Mouse (Mus musculus) forebrain, postnatal 0 days (tissue): ENCODE data around the gene Rgs3. TPM values are rescaled to one million over a fixed set of nuclear protein-coding genes. Genes with fewer than 3 reads are reported as not detected.
A peak's percentile ranks its signal among the peaks of the same experiment; 100 is the strongest.

Source experiments
- ATAC-seq: fragments of 200-750 bp; cut with Nextera tagmentation; 2 replicates; pipeline ENCODE4 v1.8.0; 2017; ENCODE audit warnings: mild to moderate bottlenecking, moderate library complexity
- DNase-seq: peaks from one replicate; pipeline ENCODE4 v3.0.0-alpha.2; 2015
- H3K27ac ChIP-seq: fragments of 300-500 bp; sonication (generic); 2 replicates; pipeline ENCODE4 v1.5.1; 2014; ENCODE audit warnings: low read depth, mild to moderate bottlenecking, antibody characterized with exemption, low read length, moderate library complexity, mixed read lengths
- H3K27me3 ChIP-seq: fragments of 300-500 bp; sonication (generic); 2 replicates; pipeline ENCODE4 v1.6.1; 2014; ENCODE audit warnings: mild to moderate bottlenecking, low read length, mixed read lengths; ENCODE audit not compliant: insufficient read depth
- H3K36me3 ChIP-seq: fragments of 300-500 bp; sonication (generic); 2 replicates; pipeline ENCODE4 v1.6.1; 2014; ENCODE audit warnings: mild to moderate bottlenecking, moderate library complexity; ENCODE audit not compliant: insufficient read depth
- H3K4me1 ChIP-seq: fragments of 300-500 bp; sonication (generic); 2 replicates; pipeline ENCODE4 v1.6.1; 2014; ENCODE audit warnings: antibody characterized with exemption; ENCODE audit not compliant: insufficient read depth
- H3K4me2 ChIP-seq: fragments of 300-500 bp; sonication (generic); 2 replicates; pipeline ENCODE4 v1.6.1; 2014; ENCODE audit warnings: low read depth, mild to moderate bottlenecking, moderate library complexity
- H3K4me3 ChIP-seq: fragments of 300-500 bp; sonication (generic); 2 replicates; pipeline ENCODE4 v1.5.1; 2014; ENCODE audit warnings: low read depth, low read length, mixed read lengths
- H3K9ac ChIP-seq: fragments of 300-500 bp; sonication (generic); 2 replicates; pipeline ENCODE4 v1.6.1; 2014; ENCODE audit warnings: mild to moderate bottlenecking
- H3K9me3 ChIP-seq: fragments of 300-500 bp; sonication (generic); 2 replicates; pipeline ENCODE4 v1.6.1; 2016; ENCODE audit warnings: low read length
- CTCF ChIP-seq: sonication (generic); IDR thresholded peaks from 2 replicates; pipeline ENCODE4 v1.5.1; 2016; ENCODE audit warnings: antibody characterized with exemption, control low read depth, low read depth
- WGBS: fragments of 180-500 bp; shearing (Covaris S2); extraction: QIAGEN DNeasy Blood & Tissue Kit; methylation state at CpG from one replicate; pipeline ENCODE4 v1.1.7; 2014; 5-methylcytosine and 5-hydroxymethylcytosine counted together
- polyA plus RNA-seq: library from polyadenylated mRNA; unstranded; fragments of >200 nt; fragmentation: Nextera tagmentation; extraction: Ambion mirVana; gene quantifications from 2 replicates; pipeline ENCODE4 v1.2.1, GENCODE M21; 2015
- total RNA-seq: library from RNA; depleted of rRNA; stranded (reverse); fragments of >200 nt; gene quantifications from 2 replicates; pipeline ENCODE4 v1.2.3, GENCODE M21; 2014

The Rgs3 gene
- total and polyA plus RNA-seq, 2 experiments from 2014 or later = 47.3 to 63.5 TPM

DNA sequence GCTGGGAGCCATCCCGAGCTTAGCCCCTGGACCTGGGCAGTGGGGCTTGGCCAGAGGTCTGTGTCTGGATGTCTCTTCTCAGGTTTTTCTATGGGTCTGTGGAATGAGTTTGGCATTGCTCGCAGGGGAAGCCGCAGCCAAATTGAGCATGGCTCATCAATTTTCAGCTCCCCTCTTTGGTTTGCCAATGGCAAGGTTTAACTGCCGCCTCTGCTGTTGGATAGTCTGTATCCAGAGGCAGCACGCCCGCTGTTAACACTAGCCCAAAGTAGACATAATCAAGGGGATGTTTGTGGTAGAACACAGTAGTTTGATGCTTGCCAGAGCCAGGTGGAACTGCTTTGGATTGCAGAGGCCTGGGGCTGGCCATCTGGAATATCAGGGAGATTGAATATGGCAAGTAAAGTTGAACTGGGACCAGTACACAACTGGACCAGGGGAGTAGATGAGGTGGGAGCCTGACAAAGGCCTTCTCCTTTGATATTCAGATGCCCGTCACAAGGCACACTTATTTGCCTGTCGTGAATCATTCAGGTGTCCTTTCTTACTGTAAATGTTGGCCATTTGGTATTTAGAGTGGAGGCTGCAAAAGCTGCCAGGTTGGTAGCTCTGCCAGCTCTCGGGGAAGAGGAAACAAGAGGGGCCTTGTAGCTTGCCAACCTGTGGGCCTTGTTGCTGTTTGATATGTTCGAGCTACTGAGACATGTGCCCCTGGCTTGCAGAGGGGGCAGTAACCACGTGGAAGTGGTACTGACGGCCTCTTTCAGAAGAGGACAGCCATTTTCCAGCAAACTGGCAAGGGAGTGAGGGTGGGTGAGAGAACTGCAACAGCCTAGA is 93.5 kb downstream of the Rgs3 start:
- no peak overlapping the region for H3K4me2 ChIP-seq
- peaks cover 3% of the 10 kb centered on the region; the same call in 1 of the 2 replicates for H3K4me1 ChIP-seq
- DNase-seq (peak; percentile 26), ATAC-seq (peak; percentile 64)
- no peaks in the 10 kb centered on the region for H3K36me3 ChIP-seq
- no peaks in the 10 kb centered on the region for H3K9me3 ChIP-seq
- WGBS = 59% methylated on average over 12 of the region's 12 CpGs
- H3K27me3 ChIP-seq = no peaks in the 10 kb centered on the region
- no peak overlapping the region for H3K9ac ChIP-seq
- no peak overlapping the region for H3K4me3 ChIP-seq
- H3K27ac ChIP-seq = no peak overlapping the region
- TF ChIP-seq CTCF = no peak

DNA sequence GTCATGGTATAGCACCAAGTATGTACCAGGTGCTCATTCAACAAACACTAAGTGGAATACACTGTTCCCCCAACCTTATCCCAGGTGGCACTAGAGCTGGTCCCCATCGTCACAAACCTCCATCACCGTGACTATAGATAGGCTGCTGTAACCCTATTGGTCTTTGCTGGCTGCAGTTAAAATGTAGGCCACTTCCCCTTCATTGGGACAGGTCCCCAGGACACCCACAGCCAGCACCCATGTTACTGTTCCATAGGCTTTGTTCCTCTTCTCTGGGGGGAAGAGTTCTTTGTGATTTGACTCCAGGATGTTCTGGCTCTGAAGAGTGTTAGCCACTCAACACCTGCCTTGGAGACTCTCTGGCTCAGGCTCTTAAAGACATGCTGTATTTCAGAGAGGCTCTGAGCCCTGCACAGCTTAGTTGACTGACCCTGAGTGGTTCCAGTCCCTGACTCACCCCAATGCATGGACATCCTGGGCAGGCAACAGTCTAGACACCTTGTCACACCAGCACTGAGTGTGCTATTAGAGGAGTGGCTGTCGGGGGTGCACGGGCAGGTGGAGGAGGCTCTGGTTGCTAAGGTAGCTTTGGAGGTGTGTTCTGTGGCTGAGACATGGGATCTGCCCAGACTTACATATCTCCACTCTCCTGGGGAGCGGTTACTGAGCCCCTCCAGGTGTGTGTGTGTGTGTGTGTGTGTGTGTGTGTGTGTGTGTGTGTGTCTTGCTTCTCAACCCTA is 94.4 kb downstream of the Rgs3 start:
- Histone ChIP-seq H3K4me2 (no peak overlapping the region), H3K4me3 (no peak overlapping the region), H3K9me3 (no peaks in the 10 kb centered on the region), H3K36me3 (no peaks in the 10 kb centered on the region), H3K9ac (no peak overlapping the region), H3K4me1 (peaks cover 3% of the 10 kb centered on the region; the same call in 1 of the 2 replicates), H3K27me3 (no peaks in the 10 kb centered on the region), H3K27ac (no peak overlapping the region)
- 94% methylated on average over 5 of the region's 5 CpGs for WGBS
- DNase-seq = no peak
- ATAC-seq = no peak
- TF ChIP-seq CTCF = no peak

- no peak for TF ChIP-seq CTCF
- Histone ChIP-seq H3K27me3 (no peaks in the 10 kb centered on the region), H3K36me3 (no peaks in the 10 kb centered on the region), H3K27ac (no peak overlapping the region), H3K4me2 (no peak overlapping the region), H3K4me1 (peaks cover 12% of the 10 kb centered on the region; the same call in 1 of the 2 replicates), H3K4me3 (no peak overlapping the region), H3K9ac (no peak overlapping the region), H3K9me3 (no peaks in the 10 kb centered on the region)
- ATAC-seq = no peak
- no peak for DNase-seq
- 60% methylated on average over 15 of the region's 15 CpGs for WGBS
Measured at GRCm38 (mm10) chr4:62659264-62659663, 99.6 kb downstream of the Rgs3 start.

GRCm38 (mm10) chr4:62659861-62660553 is 100.4 kb downstream of the Rgs3 start:
- Histone ChIP-seq H3K27ac (no peak overlapping the region), H3K4me1 (peaks cover 12% of the 10 kb centered on the region; the same call in 1 of the 2 replicates), H3K9me3 (no peaks in the 10 kb centered on the region), H3K27me3 (no peaks in the 10 kb centered on the region), H3K36me3 (no peaks in the 10 kb centered on the region), H3K4me3 (no peak overlapping the region), H3K4me2 (no peak overlapping the region), H3K9ac (no peak overlapping the region)
- no peak for TF ChIP-seq CTCF
- WGBS = 15% methylated on average over 14 of the region's 14 CpGs
- DNase-seq = no peak
- no peak for ATAC-seq

DNA sequence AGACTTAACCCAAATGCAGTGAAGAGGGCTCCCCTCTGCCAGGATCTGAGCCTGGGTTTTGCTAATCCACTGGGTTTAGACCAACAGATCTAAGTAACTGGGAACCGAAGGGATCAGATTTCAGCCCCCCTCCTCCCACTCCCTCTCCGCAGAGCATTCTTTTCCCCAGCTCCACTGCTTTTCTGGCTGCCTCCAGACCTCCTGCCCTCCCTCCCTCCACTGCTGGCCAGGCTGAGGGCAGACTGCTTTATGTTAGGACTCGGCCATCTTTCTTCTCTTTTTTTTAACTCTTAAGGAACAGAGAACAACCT is 100.9 kb downstream of the Rgs3 start:
- peaks cover 12% of the 10 kb centered on the region; the same call in 1 of the 2 replicates for H3K4me1 ChIP-seq
- no peaks in the 10 kb centered on the region for H3K27me3 ChIP-seq
- no peaks in the 10 kb centered on the region for H3K36me3 ChIP-seq
- ATAC-seq (peak; percentile 46), DNase-seq (no peak)
- H3K9ac ChIP-seq = no peak overlapping the region
- H3K9me3 ChIP-seq = no peaks in the 10 kb centered on the region
- no peak overlapping the region for H3K27ac ChIP-seq
- no peak overlapping the region for H3K4me2 ChIP-seq
- H3K4me3 ChIP-seq = no peak overlapping the region
- no peak for TF ChIP-seq CTCF
- WGBS = 5% methylated on average over 3 of the region's 3 CpGs

GRCm38 (mm10) chr4:62661311-62661849 is 101.7 kb downstream of the Rgs3 start:
- 79% methylated on average over 8 of the region's 8 CpGs for WGBS
- TF ChIP-seq CTCF = no peak
- Histone ChIP-seq H3K9me3 (no peaks in the 10 kb centered on the region), H3K4me1 (peaks cover 12% of the 10 kb centered on the region; the same call in 1 of the 2 replicates), H3K4me2 (no peak overlapping the region), H3K36me3 (no peaks in the 10 kb centered on the region), H3K9ac (no peak overlapping the region), H3K4me3 (no peak overlapping the region), H3K27ac (no peak overlapping the region), H3K27me3 (no peaks in the 10 kb centered on the region)
- DNase-seq (no peak), ATAC-seq (no peak)
